Mouse (Mus musculus): Measurements from ENCODE around the gene Prm1.

GRCm38 (mm10) chr16:10827766-10828460 lies 22.3 kb upstream of the Prm1 start:
- no peak for TF ChIP-seq CTCF (IDR thresholded peaks at IDR 0.05; ENCODE audit: insufficient read depth, low read depth, low read length)
- no peak for TF ChIP-seq POLR2A (IDR thresholded peaks at IDR 0.05; ENCODE audit: insufficient read depth, low read depth, low read length)

Measured in olfactory bulb, adult 2 months (tissue).